Mouse (Mus musculus) left cerebral cortex, postnatal 25 days (tissue): ENCODE measurements around the gene Mrtfa. TPM values are rescaled to one million over a fixed set of nuclear protein-coding genes. Genes with fewer than 3 reads are reported as not detected.

Source experiments
- DNase-seq, 2 experiments: peaks; one replicate each; pipeline ENCODE4 v3.0.0; 2022; ENCODE audit warnings: low spot score in 2 of 2, mixed read lengths in 1 of 2
- intact Hi-C: fragments of 180-260 bp; cut with DNase I; formaldehyde crosslinking; loops from one replicate; pipeline ENCODE4 v1.15.1; 2025
- total RNA-seq, 2 experiments: library from RNA; stranded (reverse); gene quantifications; 2 replicates each; pipeline ENCODE4 v1.2.3; 2021

Gene Mrtfa
- total RNA-seq, 2 experiments from 2014 or later = 65.0 to 71.8 TPM

GRCm38 (mm10) chr15:81164560-81165310 is 25.8 kb downstream of the Mrtfa start:
- intact Hi-C loops = no loop called here
- DNase-seq = no peak

GRCm38 (mm10) chr15:81161571-81161970 is 29.0 kb downstream of the Mrtfa start:
- DNase-seq = no peak
- intact Hi-C loops = no loop called here

- DNase-seq = no peak
- intact Hi-C loops = no loop called here
These were observed 29.9 kb downstream of the Mrtfa start for GRCm38 (mm10) chr15:81160677-81161076.

GRCm38 (mm10) chr15:81159212-81159611 is 31.3 kb downstream of the Mrtfa start:
- DNase-seq = no peak
- intact Hi-C loops = no loop called here

GRCm38 (mm10) chr15:81158517-81159120 is 31.9 kb downstream of the Mrtfa start:
- intact Hi-C loops = no loop called here
- no peak for DNase-seq

- DNase-seq = no peak
- intact Hi-C loops = no loop called here
These were observed 34.1 kb downstream of the Mrtfa start for GRCm38 (mm10) chr15:81156453-81156852.

GRCm38 (mm10) chr15:81155845-81156244 is 34.7 kb downstream of the Mrtfa start:
- intact Hi-C loops = no loop called here
- DNase-seq = no peak

GRCm38 (mm10) chr15:81154846-81155624 is 35.5 kb downstream of the Mrtfa start:
- intact Hi-C loops = no loop called here
- no peak for DNase-seq

GRCm38 (mm10) chr15:81141956-81142576 is 48.5 kb downstream of the Mrtfa start:
- no peak for DNase-seq
- intact Hi-C loops = no loop called here

- no peak for DNase-seq
- intact Hi-C loops = no loop called here
These were observed 50.6 kb downstream of the Mrtfa start for GRCm38 (mm10) chr15:81140004-81140403.

GRCm38 (mm10) chr15:81137298-81137697 is 53.3 kb downstream of the Mrtfa start:
- intact Hi-C loops = no loop called here
- peak in 1 of 2 experiments; percentile 21 for DNase-seq

- DNase-seq = no peak
- intact Hi-C loops = no loop called here
These were observed 56.8 kb downstream of the Mrtfa start for GRCm38 (mm10) chr15:81133781-81134180.

GRCm38 (mm10) chr15:81131152-81131551 is 59.4 kb downstream of the Mrtfa start:
- DNase-seq = no peak
- intact Hi-C loops = no loop called here

- intact Hi-C loops = no loop called here
- DNase-seq = peak in 1 of 2 experiments; percentile 52
These were observed 60.6 kb downstream of the Mrtfa start for GRCm38 (mm10) chr15:81129970-81130369.

- intact Hi-C loops = no loop called here
- no peak for DNase-seq
These were observed 62.3 kb downstream of the Mrtfa start for GRCm38 (mm10) chr15:81128155-81128838.

GRCm38 (mm10) chr15:81124282-81124681 is 66.3 kb downstream of the Mrtfa start:
- intact Hi-C loops = no loop called here
- DNase-seq = no peak

- no peak for DNase-seq
These were observed 67.4 kb downstream of the Mrtfa start for GRCm38 (mm10) chr15:81123122-81123521.

GRCm38 (mm10) chr15:81122535-81122934 is 68.0 kb downstream of the Mrtfa start:
- intact Hi-C loops = no loop called here
- DNase-seq = no peak

More at GRCm38 (mm10) chr15:81123122-81123521, 67.4 kb downstream of the Mrtfa start:
- intact Hi-C loops = no loop called here

GRCm38 (mm10) chr15:81122078-81122477 is 68.5 kb downstream of the Mrtfa start:
- intact Hi-C loops = no loop called here
- DNase-seq = no peak

GRCm38 (mm10) chr15:81120946-81121345 is 69.6 kb downstream of the Mrtfa start:
- intact Hi-C loops = no loop called here
- DNase-seq = no peak
